Mouse (Mus musculus) testis, adult 2 months (tissue): ENCODE data around the gene Syn3.

Experiments used
- CTCF ChIP-seq: fragments of 200-500 bp; IDR thresholded peaks from 2 replicates; pipeline ENCODE4 v1.5.1; 2012; ENCODE audit warnings: low read depth, mild to moderate bottlenecking, inconsistent platforms, low read length, moderate library complexity; ENCODE audit not compliant: control insufficient read depth, insufficient read depth, insufficient replicate concordance
- POLR2A ChIP-seq: fragments of 200-500 bp; IDR thresholded peaks from 2 replicates; pipeline ENCODE4 v1.6.1; 2012; ENCODE audit warnings: low read depth, mild to moderate bottlenecking, inconsistent platforms, low read length, moderate library complexity; ENCODE audit not compliant: control insufficient read depth

GRCm38 (mm10) chr10:86212062-86212461 is 286.6 kb downstream of the Syn3 start:
- TF ChIP-seq POLR2A (no peak), CTCF (no peak)
